Mouse (Mus musculus) urinary bladder, postnatal 25 days (tissue): ENCODE results near the gene Kansl1.
A peak's percentile ranks its signal among the peaks of the same experiment; 100 is the strongest.
"Not testable (repeated sequence)": the region's sequence is repeated elsewhere in the genome, so short reads cannot be mapped to it uniquely, and the experiment has no call there.

Source experiments
- DNase-seq: peaks from one replicate; pipeline ENCODE4 v3.0.0; 2022; ENCODE audit warnings: low spot score

The Kansl1 gene

DNA sequence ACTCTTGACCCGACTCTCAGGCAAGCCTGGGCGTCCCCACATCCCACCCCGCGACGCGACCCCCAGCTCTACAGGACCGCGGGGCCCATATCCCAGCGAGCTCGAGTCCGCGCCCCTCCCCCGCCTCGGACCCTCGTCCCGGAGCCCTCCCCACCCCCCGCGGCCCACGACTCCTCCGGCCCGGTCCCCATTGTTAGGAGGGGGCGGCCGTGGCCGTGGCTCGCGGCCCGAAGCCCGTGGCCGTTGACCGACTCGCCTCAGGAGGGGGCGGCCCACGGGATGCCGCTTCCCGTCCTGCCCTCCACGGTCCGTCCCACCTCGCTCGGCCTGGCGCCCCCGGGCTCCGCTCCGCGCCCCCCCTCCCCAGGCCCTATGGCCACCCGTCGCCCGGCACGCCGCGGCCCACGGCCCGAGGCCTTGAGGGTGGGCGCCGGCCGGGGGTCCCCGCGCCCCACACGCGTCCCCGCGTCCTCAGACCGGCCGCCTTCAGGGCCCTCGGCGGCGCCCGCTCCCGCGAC lies at the start of gene Kansl1:
Gene Kansl1 (minus strand): TSS at position 111 of the 518 bp plus-strand sequence.
- peak; percentile 5 for DNase-seq

DNA sequence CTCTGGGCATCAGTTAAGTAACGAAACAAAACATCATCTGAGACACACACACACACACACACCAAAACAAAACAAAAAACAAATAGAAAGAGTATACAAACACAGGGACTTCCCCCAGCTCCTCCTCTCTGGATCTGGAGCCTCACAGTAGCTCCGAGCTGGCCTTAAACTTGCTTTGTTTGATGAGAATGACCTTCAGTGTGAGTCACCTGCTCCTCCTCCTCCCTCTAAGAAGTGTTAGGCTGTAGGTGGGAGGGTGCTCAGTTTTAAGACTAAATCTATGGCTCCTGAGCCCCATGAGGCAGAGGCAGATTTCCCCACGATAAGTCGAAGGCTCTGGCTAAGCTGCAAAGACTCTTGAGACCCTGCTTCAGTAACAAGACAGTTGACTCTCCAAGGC lies 43.8 kb upstream of the Kansl1 start:
- no peak for DNase-seq

DNA sequence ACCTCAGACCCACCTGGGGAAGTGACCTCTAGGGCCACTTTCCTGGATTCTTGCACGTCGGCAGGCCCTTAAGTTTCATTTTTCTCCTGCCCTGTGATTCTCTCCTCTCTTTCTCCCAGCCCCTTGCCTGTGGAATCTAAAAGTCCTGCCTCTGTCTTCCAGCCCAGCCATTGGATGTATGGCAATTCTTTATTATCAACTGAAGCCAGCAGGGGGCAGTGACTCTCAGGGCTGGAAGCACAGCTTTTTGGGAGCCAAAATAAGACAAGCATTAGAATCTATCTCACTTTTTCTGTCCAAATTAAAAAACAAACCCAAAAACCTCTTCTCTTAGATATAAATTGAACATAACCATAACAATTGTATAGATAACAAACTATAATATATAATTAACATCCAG lies 41.9 kb upstream of the Kansl1 start:
- DNase-seq: peak; percentile 12

DNA sequence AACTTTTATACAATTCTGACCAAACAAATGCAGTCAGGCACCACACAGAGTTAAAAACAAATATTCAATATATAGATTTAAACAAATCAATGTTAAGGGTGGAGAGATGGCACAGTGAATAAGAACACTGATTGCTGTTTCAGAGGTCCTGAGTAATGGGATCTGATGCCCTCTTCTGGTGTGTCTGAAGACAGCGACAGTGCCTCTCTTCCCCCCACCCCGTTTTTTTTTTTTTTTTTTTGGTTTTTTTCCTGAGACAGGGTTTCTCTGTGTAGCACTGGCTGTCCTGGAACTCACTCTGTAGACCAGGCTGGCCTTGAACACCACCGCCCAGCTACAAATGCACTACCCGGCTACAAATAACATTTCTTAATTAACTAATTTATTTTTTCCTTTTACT lies 39.8 kb upstream of the Kansl1 start:
- DNase-seq: no peak

DNA sequence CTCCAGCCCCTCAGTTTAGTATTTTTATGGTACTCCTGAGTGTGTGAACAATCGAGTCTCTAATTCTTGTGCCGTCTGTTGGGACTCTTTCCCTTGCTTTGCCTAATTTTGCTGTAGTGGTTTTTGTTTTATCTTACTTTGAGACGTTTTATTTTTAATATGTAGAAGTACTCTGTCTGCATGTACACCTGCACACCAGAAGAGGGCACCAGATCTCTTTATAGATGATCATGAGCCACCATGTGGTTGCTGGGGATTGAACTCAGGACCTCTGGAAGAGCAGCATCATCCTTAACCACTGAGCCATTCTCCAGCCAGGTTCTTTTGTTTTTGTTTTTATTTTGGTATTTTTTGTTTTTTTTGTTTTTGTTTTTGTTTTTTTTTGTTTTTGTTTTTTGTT lies 19.6 kb upstream of the Kansl1 start:
- DNase-seq: no peak

DNA sequence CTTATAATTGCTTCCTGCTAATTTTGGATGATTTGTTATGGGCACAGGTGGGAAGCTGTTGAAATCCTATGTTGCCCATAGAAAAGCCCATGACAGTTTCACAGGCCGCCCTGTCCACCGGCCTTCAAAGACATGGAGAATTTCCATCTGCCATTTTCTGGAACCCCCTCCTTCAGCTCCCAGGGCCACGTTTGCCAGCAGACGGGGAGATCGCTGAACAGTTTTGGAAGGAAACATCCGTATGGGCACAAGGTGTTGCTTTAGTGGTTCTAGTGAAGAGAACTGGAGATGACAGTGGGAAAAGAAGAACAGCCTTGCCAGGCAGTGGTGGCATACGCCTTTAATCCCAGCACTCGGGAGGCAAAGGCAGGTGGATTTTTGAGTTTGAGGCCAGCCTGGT lies 13.3 kb upstream of the Kansl1 start:
- no peak for DNase-seq

DNA sequence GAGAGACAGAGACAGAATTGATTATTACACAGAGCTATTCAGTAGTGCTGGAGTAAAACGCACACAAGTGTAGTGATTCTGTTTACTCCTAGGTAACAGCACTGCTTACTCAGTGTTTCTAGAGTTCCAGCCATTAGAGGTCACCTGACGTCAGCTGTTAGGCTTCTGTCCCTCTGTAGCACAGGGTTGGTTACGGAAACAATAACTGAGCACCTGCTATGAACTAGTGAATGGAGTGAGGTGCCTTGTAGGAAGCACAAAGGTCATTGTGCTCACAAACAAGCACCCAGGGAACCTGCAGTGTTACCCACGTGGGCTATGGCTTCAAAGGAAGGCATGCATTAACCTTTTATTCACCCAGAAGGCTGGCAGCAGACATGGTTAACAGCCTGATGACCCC lies 10.8 kb upstream of the Kansl1 start:
- no peak for DNase-seq

DNA sequence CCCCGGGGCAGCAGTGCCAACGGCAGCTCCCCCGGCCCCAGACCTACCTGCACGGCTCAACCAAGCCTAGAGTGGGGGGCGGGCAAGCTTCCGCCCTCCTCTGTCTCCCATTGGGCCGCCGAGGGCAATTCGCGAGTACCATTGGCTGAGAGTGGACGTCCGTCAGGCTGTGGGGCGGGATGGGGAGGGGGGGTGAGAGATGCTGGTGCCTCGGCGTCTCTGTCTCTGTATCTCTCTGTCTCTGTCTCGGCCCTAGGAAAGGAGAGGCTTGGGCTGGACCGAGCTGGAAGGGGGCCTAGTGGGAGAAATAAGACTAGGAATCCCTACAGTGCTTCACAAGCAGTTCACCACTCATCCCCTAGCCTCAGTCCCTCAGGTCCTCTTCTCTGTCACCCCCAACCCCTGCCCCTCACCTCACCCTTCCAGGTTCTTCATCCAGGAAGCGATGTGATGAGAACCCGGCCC lies 742 bp upstream of the Kansl1 start:
- DNase-seq: peak; percentile 87

DNA sequence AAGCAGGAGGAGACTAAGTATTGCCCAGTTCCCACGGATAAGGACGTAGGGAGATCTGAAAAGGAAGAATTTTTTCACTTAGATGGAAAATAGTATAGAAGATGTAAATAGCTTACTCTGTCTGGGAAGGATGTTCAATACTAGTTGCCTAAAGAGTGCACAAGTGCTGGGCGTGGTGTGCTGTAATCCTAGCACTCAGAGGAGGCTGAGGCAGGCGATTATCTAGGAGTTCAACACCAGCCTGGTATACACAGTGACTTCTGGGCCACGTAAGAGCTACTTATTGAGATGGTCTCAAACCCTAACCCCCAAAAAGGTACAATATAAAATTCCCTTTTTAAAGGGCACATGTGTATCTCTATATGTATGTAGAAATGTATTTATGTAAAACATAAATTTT lies 963 bp downstream of the Kansl1 start:
- no peak for DNase-seq

DNA sequence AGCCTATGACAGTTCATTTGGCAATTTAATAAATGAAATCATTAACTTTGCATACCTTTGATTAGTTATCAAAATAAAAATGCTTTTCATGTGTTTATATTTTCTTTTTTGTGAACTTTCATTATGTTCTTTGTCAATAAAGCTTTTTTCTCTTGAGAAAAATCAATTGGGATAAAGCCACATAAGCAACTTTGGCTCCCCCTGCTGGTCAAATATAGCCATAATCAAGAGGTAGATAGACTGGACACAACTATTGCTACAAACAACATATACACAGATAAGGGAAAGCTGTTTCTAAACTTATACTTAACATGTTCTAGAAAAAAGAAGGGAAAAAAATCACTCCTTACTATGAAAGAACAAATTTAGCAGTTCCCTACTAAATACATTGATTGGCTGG lies 7.1 kb downstream of the Kansl1 start:
- peak; percentile 50 for DNase-seq

DNA sequence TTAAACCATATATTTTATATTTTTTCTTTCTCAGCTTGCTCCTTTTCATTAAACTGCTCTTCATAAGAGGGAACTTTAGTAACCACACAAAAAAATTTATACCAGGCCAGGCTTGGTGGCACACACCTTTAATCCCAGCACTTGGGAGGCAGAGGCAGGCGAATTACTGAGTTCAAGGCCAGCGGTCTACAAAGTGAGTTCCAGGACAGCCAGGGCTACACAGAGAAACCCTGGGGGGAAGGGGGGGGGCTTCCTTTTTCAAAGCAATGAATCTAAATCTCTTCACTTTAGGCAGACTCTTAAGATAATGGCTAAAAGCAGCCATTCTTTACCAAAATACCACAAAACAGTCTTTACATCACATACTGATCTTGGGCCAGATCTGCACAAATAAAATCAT lies 9.0 kb downstream of the Kansl1 start:
- DNase-seq: no peak

DNA sequence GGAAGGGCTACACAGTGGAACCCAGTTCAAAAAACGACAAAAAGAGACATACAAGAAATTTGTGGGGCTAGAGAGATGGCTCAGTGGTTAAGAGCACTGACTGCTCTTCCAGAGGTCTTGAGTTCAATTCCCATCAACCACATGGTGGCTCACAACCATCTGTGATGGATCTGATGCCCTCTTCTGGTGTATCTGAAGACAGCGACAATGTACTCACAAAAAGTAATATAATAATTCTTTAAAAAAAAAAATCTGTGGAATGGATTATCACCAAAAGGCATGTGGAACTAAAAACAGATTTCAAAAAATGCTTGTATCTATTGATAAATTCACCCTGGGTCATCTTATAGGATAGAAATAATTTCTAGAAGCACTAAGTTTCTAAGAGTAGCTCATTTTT lies 10.2 kb downstream of the Kansl1 start:
- no peak for DNase-seq

DNA sequence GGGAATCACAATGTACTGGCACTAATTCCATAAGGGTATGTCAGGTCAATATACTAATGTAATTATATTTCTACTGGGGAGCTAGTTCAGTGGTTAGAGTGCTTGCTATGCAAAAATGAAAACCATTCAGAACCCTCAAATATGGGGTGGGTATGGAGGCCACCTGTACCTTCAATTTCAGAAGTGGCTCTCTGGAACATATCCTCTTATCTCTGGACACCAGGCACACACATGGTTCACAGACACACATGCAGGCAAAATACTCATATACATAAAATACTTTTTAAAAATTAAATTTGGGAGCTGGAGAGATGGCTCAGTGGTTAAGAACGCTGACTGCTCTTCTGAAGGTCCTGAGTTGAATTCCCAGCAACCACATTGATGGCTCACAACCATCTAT lies 16.0 kb downstream of the Kansl1 start:
- DNase-seq: no peak

DNA sequence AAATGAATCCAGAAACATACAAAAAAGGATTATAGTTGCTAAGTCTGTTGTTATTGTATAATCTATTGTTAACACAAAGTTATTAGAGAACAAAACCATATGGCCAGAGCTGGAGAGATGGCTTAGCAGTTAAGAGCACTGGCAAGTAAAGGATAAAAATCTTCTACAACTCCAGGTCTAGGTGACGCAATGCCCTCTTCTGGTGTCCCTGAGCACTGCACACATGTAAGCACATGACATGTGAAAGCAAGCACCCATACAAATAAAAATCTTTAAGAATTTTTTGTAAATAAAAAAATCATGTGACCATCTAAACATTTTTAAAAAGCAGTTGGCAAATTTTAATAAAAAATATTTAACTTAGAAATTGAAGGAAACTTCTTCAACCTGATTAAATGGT lies 17.4 kb downstream of the Kansl1 start:
- no peak for DNase-seq

DNA sequence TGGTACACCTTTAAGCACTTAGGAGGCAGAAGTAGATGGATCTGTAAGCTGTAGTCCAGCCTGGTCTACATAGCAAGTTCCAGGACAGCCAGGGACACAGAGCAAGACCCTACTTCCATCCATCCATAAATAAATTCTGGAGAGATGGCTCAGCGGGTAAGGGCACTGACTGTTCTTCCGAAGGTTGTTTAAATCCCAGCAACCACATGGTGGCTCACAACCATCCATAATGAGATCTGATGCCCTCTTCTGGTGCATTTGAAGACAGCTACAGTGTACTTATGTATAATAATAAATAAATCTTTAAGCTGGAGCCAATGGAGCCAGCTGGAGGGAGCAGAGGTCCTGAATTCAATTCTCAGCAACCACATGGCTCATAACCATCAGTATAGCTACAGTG lies 20.2 kb downstream of the Kansl1 start:
- not testable (repeated sequence) for DNase-seq

DNA sequence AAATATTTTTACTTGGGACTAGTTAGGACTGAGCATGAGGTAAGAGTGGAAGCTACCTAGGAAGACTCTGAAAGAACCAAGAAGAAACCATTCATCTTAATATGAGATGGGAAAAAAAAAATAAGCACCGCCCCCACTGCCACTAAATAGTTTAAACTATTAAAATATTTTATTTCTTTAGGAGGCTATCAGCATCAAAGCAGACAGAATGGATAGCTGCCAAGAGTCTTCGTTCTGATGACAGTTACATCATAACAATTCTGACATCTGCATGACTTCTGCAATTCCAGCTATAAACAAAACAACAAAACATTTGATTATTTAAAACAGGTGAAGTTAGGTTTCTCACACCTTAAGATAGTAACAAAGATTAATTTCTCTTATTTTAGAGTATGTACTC lies 23.1 kb downstream of the Kansl1 start:
- no peak for DNase-seq

DNA sequence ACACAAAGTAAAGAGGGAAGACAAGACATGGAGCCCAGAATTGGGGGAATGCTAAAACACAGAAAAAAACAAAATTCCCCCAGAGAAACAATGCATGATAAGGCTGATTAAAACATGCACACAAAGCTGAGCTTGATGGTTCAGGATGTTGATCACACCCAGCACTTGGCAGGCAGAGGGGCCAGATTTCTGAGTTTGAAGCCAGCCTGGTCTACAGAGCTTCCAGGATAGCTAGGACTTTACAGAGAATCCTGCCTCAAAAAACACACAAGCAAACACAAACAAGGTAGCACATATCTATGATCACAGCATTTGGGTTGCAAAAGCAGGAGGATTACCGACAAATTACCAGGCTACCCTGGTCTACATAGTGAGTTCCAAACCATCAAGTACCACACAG lies 23.6 kb downstream of the Kansl1 start:
- no peak for DNase-seq

DNA sequence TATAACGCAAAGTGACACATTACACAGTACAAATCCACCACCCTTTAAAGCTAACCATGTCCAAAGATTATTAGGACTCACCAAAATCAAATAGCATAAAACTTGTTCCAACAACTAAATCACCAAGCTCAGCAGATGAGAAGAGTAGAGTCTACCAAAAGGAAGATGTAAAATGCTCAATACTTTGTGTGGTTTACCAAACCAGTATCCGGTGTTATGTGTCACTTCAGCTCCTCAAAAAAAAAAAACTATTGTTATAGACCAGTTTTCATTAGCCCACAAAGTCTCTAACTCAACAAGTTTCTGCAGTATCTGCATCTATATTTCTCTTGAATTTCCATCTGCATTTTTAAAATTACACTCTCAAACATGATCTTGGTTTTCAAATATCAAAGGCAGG lies 25.3 kb downstream of the Kansl1 start:
- DNase-seq: no peak

DNA sequence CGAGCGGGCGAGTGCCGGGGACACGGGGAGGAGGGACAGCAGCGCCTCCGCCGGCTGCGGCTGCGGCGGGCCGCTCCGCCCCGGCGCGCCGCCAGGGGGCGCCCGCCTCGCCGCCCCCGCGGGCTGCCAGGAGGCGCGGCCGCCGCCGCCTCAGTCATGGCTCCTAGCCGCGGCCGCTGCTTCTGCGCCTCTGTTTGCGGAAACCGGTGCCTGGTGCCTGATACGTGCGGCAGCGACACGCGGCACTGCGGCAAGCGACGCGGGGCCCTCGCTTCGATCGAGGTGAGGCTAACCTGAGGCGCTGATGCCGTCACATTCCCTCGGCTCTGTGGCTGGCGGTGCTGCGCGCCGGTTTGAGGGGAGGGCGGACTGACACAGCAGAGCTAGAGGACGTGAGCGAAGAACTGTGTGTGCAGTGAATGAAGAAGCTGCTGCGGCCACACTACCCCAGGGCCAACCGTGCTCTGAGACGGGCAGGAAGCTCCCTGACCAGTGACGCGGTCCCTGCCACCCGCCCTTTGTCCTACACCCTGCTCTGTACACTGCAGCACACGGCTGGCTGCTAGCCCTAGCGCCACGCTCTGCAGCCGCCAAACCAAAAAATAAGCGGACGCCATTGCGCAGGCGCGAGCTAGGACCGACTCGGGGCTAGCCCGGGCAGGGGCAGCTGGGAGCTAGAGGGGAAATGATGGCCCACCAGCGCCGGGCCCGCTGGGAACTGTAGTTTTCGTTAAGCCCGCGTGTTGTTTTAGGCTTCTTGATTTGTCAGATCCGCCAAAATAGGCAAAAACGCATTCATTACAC lies 26.1 kb downstream of the Kansl1 start:
- DNase-seq: peak; percentile 84

DNA sequence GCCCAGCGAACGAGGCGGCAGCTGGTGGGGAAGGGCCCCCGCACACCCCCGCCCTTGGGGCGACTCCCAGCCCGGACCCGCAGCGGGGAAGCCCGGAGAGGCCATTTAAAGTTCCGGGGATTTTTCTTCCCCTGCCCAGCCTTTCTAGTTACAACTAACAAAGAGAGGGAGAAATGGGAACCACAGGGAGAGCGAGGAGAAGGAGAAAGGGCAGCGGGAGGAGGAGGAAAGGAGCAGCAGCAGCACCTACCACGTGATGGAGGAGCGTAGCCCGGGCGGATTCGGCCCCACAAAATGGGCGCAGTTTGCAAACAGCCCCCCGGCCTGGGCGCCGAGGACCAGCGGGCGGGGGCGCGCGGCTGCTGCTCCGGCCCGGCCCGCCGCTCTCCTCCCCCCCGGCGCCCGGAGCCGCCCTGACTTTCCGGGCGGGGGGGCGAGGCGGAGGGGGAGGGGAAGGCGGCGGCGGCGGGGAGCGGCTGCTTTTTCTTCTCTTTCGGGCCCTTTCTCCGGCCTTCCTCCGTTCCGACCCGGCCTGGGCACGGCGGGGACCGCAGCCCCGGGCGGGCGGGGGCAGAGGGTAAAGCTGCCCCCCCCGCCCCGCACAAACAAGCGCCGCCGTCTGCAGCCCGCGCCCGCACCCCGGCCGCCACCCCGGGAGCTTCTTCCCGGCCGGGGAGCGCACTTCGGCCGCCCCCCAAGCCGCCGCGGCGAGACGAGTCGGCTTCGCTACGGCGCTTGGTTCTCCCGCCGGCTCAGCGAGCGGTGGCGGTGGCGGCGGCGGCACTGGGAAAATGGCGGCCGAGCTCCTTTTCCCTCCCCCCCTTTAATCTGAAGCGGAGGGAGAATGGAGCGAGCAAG lies 27.0 kb downstream of the Kansl1 start:
- peak; percentile 59 for DNase-seq

DNA sequence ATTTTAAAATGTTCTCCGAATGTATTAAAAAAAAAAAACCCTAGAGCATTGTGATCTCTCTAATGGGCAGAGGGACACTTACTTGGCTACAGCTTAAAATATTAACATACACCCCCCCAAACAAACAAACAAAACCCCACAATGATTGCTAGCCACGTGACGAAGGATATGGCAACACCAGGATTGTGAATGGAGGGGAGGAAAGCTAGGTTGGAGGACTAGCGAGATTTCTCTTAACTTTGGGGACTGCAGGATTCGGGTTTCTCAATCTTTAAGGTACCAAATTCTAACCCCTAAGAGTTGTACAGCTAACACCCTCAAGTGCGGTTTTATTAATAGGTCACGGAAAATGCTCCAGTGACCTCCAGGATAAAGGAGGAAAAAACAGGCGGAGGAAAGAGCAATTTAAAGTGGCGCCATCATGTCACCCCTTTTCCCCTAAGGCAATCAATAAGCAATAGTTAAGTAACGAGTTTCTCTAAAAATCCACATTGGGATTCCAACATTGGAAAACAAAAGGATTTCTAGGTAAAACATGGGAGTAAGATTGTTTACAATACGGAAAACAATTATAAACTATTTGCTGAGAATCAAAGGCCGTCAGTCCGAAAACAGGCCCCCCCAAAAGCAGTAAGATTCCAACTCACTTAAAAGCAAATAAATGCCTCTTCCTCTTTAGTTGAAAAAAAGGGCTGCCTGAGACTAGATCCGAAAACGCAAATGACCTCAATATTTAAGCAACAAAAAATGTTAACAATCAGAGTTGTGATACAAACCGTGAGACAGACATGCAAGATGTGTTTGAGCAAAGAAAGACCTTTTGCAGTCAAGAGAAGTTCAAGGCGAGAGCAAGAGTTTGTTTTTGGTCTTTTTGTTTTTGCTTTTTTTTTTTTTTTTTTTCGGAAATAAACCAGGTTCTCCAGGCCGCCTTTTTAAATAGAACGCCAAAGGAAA lies 27.9 kb downstream of the Kansl1 start:
- DNase-seq: no peak

DNA sequence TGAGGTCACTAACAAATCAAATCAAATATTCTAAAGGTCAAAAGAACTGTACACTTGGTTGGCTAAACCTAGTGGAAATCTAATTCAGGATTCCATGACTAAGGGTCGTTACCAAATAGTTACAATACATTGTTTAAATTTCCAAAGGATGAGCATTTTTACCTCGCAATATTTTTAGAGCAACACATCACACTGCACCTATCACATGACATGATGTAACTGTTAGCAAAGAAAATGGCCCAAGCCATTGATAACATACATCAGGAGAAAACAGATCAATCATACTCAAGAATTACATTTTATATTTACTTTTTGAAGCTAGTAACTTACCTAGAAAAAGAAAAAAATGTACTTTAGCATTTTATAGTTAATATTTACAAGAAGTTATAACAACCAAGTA lies 29.0 kb downstream of the Kansl1 start:
- DNase-seq: no peak
